Mouse (Mus musculus) kidney, postnatal 14 days (tissue): ENCODE data around the gene Fbxw10.

Source experiments
- DNase-seq: peaks from one replicate; pipeline ENCODE4 v3.0.0; 2022; ENCODE audit warnings: mixed read lengths

Gene Fbxw10

DNA sequence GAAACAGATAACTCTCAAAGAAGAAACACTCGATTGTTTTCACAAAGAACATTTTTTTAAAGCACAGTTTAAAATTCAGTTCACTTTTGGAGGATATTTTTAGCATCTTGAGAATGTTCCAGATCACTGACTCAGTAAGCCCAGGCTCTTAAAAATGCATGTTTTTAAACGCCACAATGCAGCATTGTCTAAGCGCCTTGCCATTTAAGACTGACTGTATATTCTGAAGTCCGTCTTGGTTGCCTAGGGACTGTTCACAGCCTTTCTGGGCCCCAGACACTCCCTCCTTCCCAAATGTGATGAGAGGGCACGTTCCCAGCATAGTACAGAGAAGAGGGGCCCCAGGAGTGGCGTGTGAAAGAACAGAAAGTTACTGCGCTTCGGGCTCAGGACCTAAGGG is 64.5 kb downstream of the Fbxw10 start:
- DNase-seq = no peak

DNA sequence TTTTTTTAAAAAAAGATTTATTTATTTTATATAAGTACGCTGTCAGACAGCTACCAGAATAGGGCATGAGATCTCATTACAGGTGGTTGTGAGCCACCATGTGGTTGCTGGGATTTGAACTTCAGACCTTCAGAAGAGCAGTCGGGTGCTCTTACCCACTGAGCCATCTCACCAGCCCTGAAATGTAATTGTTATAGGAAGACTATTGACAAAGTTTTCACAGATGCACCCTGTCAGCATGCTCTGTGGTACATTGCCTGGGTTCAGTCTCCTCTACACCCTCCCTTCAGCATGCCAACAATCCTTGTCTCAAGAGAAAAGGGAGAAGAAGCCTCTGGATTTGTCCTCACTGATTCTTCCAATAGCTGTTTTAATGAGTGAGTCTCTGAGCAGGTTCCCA is 66.3 kb downstream of the Fbxw10 start:
- no peak for DNase-seq

DNA sequence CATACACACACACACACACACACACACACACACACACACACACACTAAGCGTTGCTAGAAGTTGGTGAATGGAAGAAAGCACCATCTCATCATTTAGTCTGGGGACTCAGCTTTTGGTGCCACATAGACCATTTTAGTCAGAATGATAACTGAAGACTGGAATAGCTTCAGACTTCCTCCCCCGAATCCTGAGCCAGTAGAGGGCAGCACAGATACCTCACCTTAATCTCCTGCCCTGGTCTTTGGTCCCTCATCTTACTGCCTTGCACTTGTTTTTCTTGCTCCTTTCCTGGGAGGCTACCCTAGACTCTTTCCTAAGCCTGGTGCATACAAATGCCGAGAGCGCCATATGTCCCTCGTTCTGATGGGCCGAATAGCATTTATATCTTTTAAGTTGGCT is 67.7 kb downstream of the Fbxw10 start:
- peak; percentile 30 for DNase-seq

DNA sequence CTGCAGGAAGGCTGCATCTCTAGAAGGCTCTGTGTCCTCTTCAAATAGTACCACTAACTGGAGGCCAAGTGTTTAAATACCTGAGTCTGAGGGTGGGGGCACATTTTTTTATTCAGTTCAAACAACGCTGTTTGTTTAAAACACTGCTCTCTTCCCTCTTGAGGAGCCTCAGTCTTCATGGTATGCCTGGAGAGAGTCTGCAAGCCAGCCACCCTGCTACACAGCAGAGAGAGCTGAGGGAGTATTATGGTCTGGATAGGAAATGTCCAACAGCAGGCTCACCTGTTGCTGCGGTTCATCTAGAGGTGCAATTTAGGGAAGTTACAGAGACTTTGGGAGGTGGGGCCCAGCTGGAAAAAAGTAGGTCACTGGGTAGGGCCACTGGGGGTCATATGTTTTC is 68.6 kb downstream of the Fbxw10 start:
- DNase-seq = no peak

DNA sequence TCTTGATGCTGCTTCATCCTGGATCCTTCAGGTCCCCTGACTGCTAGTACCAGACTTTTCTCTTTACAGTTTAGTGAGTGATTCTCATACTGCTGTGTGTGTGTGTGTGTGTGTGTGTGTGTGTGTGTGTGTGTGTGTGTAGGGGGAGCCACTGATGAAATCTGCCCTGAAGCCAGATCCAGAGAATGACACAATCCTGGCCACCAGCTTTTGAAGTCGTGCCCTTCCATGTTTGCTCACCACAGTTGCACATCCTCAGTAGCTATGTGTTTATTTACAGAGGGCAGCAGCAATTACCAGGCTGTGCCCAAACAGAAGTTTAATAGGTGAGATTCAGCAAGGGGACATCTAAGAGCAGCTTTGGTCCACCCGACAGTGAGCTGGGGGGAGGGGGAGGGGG is 69.9 kb downstream of the Fbxw10 start:
- no peak for DNase-seq

DNA sequence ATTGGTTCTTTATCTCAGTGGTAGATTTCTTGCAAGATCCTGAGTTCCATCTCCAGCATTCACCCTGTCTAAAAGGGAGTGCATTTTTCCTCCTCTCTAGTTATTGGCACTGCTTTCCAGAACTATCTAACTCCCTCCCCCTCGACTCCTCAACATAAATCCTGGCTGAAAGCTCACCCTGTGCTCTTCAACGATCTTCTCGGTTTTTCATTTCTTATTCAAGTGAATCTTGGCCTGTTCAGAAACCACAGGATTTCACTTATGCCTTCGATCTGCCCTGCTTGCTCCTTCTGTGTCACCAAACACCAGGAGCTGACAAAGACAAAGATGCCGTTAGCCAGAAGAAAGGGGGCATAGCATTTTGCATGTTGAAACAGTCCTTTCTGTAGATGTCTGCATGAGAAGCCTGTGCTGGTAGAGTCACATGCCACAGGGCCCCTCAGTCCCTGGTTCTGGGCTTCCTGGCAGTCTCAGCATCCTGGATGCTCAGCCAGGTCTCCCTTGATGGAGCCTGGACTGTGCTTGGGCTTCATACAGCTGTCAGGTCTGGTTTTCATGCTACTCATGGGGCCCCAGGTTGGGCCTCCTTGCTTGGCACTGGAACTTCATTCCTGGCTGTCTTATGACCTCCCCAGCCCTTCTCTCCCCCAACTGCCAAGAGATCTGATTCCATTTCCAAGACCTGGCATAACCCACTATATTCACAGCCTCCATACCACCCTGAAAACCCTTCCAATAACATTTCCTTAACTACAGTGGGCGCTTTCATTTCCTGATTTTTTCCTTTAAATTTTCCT is 73.3 kb downstream of the Fbxw10 start:
- no peak for DNase-seq

DNA sequence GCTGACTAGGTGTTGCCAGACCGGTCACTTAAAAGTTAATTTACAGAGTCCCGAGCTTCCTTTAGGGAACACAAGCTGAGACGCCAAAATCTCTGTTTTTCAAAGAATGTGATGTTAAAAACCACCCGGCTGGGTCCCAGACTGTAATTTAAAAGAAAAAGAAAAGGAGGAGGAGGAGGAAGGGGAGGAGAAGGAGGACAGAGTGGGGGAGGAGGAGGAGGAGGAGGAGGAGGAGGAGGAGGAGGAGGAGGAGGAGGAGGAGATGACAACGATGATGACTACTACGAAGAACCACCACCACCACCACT is 73.8 kb downstream of the Fbxw10 start:
- no peak for DNase-seq

DNA sequence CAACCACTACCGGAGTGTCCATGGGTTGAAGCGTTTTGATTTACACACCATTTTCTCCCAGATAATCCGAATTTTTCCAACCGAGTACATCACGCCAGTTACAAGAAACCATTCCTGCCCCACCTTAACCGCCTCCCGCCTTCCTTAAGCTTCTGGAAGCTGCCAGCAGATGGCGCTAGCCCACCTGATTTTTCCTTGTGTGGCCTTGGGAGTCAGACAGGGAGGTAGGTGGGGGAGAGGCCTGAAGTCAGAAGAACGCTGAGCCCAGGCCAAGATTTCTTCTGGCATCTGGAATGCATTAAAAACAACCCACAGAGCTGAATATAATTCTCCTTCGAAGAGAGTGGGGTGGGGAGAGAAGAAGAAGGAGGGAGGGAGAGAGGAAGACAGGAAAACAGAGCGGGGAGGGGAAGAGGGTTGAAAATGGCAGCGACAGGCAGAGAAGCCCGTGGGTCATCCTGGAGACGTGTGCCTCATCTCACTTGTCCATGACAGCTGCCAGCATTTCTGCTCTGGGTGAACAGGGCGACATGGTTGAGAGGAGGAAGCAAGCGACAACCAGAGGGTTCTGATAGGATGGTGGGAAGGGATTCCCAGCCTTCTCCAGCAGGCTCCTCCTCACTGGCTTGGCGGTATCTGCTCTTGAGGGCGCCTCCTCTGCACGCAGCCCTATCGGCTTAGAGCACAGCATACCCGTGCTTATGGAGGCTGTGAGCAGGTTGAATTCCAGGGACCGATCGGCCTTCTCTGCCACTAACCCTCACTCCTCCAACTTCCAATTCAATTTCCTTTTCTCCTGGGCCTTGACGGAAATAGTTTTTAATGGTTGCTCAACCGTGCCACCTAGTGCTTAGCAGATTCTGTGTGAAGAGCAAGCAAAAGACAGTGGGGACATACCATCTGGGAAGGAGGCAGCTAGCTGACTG is 74.4 kb downstream of the Fbxw10 start:
- peak; percentile 94 for DNase-seq

DNA sequence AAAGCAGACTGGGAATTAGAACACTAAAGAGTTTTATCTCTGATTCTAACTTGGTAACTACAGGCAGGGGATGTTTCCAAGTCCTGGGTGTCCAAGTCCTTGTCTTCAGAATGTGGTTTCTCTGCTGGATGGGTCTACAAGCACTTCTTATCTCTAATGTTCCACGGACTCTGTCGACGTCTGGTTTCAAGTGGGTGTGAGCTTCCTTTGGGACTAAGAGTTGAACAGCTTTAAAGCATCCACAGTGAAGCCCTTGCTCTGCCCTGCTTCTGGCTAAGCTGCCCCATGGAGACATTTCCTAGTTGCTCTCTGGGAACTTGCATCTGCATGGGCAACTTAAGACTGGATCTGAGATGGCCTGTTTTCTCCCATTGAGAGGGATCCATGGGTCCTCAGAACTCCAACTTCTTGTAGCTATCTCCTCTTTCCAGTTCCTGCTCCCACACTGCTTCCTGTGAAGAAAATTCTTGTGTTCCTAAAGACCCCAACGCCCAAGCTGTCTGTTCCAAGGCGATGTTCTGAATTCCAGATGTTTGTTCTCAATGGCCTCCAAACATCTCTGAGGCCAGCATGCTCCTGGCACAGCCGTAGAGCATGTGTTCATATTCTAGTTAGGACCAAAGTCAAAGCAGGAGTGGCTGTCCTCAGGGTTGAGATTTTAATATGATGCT is 77.4 kb downstream of the Fbxw10 start:
- DNase-seq = no peak
